Mouse (Mus musculus) T-helper 17 cell (primary cell): ENCODE data around the gene Ahcy.
"Not testable (repeated sequence)": the region's sequence is repeated elsewhere in the genome, so short reads cannot be mapped to it uniquely, and the experiment has no call there.

ENCODE experiments used
- in situ Hi-C, 2 experiments: fragments of 300-600 bp; cut with MboI, MseI; formaldehyde crosslinking; loops; 1 replicate in 1 of 2; 2 replicates in 1 of 2; pipeline ENCODE4 v1.15.1; 2025; ENCODE audit warnings: high pct_unique_total_duplicates in 2 of 2

Ahcy gene

DNA sequence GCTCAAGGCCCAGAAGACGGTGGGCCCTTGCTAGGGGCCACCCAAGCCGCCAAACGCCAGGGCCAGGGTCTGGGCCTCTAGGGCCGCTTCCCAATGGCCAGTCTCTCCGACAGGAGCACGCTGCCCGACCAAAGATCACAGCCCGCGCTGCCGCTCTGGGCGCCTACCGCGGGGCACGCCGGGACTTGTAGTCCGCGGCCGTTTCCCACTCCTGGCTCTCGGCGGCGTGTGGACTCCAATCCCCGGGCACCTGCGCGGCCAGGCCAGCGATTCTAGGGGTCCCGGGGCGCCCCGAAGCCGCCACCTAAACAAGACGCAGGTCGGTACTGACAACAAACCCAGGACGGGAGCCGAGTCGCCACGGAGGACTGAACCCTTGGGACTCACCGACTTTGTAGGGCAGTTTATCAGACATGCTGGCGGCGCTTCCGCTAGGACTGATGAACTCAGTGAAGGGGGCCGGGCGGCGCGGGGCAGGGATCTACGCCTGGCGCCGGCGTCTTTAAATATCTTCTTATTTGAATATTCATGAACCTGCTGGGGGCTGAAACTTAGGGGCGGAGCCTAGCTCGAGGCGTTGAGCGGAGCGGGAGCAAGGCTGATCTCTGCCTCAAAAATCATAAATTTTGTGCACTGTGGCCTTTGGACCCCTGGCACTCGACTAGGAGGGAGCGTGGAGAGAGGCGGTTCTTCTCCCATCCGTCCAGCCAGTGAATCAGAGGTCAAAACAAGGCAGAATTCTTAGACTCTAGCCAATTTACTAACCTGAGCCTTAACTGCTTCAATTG is at the start of gene Ahcy:
TSS of gene Ahcy (minus strand) at position 520 of the 788 bp plus-strand sequence.
- in situ Hi-C loops, result loop anchor here in 1 of 2 experiments (10.0 kb wide), 2 partner anchors 339 to 1119 kb away; no protein-coding TSS in a partner anchor

DNA sequence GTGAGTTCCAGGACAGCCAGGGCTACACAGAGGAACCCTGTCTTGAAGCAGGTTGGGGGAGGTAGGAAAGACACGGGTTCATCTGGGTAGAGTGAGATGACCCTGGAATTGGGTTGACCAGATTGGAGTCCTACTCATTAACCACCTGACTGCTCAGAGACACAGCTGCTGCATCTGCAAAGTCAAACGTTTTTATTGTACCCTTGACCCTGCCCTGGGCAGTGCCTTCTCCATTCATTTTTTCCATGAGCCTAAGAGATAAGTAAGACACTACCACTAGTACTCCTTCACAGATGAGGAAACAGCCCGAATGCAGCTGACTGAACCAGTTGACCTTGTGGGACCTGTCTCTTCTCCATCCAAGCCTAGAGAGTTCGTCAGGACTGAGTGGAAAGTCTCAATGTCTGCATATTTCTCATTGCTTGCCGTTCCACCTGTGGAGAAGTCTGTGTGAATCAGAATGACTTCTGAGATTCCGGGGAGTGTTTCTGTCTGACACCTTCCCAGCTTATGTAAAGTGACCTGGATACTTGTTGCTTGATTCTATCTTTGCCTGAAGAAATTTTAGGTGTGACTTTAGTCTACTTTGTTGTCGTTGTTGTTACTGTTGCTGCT is 41.0 kb upstream of the Ahcy start:
- in situ Hi-C loops, result no loop called here

DNA sequence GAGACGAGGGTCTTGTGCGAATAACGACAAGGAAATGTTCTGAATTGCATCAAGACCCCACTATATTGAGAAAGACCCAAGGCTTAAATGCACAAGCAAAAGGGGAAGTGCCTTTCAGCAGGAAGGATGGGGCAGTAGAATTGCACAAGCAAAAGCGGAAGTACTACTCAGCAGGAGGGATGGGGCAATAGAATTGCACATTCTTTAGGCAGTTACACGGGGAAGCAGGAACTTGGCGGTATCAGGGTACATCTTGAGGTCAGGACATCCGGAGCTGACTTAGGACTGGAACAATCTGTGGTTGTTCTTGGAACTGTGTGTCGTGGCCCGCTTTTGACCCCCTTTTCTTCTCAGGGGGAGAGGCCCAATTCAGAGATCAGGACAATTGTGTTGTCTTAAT is 33.0 kb upstream of the Ahcy start:
- in situ Hi-C loops, result not testable (repeated sequence)

DNA sequence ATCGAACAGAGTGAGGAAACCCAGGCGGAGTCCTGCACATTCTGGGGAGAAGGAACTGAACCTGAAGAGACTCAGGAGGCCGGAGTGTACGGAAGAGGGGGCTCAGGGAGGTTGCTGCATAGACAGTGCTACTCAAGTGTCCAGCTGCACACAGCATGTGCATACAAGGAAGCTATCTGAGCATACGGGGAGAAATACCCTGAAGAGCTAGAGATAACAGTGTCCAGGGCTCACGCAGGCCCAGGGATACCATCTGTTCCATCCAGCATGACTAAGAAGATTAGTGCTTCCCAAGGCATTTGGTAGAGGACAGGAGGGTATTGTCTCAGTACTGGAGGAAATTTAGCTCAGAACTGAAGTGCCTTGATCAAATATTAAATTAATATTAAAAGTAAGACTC is 29.3 kb upstream of the Ahcy start:
- in situ Hi-C loops, result no loop called here

DNA sequence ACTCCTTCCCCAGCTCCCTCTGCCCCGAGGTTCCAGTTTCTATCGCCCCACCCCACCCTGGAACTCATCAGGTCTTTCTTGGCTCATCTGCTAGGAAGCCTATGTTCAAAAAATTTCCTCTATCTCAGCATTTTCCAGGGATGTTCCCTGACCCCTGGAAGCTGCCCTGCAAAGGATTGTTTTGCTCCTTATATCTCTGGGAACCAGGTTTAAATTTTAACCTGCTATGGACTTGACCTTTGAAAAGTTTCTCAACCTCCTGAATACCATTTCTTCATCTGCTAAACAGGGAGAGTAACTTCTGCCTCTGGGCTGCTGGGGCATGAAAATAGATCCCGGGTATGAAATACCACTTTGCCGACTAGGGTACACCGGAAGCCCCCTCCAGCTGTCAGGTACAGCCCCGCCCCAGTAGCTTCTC is 27.5 kb upstream of the Ahcy start:
- in situ Hi-C loops, result no loop called here

DNA sequence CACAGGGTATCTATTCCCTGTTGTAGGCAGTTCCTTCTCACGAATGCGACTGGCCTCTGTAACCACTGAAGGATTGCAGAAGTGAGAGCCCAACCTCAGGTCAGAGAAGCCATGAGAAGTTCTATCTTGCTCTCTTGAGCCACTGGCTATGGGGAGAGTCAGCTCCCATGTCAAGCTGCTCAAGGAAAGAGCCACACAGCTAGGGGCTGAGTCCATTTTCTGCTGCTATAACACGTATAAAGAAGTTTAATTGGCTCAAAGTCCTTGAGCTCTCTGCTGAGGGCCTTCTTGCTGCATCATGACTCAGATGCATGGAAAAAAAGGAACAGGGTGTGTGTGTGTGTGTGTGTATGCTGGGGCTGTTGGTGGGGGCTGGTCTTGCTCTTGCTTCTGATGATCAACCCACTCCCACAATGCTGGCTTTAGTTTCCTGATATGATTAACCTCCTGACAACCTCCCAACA is 26.5 kb upstream of the Ahcy start:
- in situ Hi-C loops, result no loop called here

DNA sequence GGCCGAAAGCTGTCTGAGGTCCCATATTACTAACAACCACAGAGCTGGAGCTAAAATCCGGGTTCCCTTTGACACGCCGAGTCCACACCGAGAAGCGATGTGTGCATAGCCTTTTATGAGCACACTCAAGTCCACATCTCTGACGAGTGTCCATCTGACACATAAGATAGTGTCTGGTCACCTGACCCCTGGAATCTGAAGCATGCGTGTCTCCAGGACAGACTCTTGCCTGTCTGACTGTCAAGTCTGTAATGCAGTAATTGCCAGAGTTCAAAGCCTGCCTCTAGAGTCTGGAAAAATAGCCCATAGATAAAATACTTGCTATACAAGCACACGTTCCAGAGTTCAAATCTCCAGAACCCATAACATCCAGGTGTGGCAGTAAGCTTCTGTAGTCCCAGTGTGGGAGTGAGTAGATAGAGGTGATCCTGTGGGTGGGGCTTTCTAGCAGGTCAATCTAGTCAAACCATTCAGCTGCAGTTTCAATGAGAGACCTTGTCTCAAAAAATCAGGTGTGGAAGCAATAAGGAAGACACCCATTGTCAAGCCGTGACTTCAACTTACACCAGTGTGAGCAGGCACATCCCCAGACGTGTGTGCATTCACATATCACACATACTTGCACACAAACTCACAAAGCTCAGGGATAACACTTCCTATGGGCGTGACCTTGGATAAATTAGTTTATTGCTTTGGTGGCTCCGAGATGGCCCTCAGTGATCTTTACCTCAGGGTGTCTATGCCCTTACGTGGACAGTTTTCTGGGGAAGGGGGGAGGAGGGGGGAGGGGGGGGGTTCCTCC is 25.9 kb upstream of the Ahcy start:
- in situ Hi-C loops, result no loop called here

DNA sequence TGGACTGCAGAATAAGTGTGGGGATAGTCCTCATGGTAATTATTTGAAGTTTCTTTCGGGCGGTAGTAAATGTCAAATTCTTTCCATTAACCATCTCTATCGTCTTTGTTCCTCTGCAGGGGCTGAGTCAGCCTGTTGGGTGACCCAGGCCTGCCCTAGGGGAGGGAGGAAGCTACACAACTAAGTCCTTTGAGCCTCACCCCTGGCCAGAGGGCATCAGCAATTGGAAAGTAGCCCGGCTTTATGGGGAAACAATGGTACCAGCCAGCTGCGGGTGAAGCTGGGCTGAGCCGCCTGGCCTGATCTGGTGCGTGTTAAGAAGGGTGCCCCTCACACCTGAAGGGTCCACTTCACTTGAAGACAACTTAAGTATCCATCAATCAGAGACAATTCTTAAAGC is 25.1 kb upstream of the Ahcy start:
- in situ Hi-C loops, result no loop called here

DNA sequence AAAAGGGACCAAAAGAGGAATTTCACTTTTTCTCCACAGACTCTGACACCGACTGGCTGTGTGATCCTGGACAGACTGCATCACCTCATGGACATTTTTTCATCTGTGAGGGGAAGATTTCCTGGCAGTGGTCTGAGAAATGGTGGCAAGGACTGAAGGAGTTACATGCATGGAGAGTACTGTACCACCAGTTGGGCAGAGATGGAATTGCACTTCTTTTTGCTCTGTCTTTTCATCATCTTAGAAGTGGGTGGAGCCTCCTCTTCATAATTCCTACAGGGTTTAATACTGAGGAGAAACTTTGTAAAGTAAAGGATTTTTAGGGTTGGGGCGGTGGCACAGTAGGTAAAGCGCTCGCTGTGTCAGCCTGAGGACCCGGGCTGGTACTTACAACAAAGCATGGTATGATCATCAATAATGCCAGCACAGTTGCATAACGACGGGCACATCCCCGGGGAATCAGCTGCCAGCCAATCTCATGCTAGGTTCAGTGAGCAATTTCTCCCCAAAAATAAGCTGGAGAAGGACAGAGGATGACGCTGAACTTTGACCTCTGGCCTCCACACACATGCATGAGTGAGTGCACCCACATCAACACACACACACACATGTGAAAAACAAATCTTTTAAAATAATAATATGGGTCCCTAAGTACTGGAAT is 24.6 kb upstream of the Ahcy start:
- in situ Hi-C loops, result no loop called here

DNA sequence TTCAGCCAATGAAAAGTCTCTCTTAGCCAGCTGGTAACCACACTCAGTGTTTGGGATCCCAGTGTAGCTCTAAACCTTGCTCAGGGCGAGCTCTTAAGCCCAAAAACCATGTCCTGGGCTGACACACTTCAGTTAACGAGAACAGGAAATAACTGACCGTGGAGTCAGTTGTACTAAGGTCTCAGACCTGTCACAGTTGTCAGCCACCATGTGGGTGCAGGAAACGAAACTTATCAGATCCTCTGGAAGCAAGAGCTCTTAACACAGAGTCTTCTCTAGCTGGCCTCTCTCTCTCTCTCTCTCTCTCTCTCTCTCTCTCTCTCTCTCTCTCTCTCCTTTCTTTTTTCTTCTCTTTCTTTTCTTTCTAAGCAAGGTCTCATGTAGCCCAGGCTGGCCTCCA is 19.1 kb upstream of the Ahcy start:
- in situ Hi-C loops, result no loop called here

DNA sequence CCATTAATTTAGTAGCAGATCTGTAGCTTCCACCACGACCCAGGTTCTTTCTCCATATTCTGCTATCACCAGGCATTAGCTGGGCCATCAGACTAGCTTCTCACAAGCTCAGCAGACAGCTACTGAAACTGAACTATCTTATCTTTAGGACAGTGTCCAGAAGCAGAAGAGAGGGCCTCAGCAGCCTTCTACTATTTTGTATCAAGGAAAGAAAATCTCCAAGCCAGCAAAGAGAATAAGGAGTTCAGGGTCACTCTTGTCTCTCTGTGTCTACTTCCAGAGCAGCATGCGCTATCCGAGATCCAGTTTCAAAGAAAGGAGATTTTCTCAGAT is 17.4 kb upstream of the Ahcy start:
- in situ Hi-C loops, result no loop called here

DNA sequence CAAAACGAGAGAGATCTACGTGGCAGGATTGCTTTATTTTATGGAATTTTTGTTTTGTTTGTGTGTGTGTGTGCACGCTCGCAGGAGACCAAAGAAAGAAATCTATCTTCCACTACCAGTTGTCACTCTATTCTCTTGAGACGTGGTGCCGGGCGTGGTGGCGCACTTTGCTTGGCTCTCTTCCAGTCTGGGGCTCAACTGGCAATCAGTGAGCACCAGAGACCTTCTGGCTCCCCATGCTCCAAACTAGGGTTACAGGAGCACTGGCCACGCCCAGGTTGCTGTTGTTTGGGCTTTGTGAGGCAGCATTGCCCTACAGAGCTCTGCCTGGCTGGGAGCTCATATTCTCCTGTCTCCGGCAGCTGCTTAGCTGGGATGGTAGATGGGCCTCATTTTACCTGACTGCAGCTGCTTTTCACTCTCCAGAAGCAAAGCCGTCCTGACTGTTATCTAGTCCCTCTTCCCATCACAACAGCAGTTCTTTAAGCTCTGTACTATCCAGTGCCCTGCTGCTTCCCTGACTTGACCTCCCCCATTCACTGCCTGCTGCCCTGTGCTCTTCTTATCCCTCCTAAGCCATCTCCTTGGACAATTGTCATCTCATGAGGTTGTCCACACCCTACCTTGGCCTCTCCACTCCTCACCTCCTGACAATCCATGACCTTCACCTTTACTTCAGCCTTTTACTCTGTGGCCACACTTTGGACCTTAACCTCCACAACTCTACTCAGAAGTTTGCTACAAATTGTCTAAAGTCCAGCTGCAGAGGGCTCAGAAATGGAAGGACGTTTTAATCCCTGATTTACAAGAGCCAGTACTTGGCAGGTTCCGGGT is 16.8 kb upstream of the Ahcy start:
- in situ Hi-C loops, result no loop called here

DNA sequence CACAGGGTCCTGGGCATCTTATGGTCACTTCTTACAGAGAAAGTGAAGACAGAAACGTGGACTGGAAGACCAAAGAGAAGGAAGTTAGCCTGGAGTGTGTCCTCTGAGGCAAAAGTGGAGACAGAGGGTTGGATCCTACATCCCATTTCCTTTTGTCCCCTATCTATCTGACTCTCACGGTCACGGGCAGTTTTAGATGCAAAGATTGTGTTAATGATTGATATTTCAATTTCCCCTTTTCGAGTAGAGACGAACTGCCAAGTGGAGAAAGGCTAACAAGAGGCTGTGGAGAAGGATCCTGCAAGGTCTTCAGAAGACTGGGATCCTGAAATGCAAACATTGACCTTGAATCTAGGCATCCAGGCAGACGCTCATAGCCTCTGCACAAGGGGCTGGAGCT is 14.0 kb upstream of the Ahcy start:
- in situ Hi-C loops, result no loop called here

DNA sequence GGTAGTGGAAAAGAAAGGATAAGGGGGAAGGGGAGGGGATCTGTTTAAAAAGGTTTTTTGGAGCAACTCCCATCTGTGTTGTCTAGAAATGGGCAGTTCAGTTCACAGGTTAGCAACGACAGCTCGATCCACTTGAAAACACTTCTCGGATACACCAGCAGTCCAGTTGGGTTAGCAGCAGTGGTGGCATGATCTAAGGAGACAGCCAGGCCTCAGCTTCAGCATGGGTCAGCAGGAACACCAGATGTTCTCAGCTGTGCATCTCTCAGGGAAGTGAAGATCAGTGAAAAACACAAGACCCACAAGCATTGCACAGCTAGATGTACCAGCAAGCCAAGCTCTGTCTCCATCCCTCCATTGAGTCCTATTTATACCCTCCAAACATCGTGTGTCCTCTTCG is 12.0 kb upstream of the Ahcy start:
- in situ Hi-C loops, result no loop called here

DNA sequence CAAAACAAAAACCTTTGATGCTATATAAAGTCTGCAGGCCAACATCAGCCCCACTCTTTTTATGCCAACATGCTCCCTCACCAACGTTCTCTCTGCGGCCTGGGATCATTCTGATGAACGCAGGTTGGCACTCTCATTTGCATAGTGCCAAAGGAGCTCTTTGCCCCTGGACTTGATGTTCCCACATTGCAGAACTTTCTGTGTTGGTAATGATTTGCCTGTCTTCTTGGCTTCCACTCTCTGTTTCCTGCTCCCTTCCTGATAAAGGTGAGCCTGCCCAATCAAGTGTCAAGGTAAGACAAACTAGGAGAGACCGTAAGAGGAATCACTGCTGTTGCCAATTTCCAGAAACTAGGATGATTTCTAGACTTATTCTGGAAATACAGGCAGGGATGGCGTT is 10.2 kb upstream of the Ahcy start:
- in situ Hi-C loops, result loop anchor here in 1 of 2 experiments (5.0 kb wide), 1 partner anchor 88 kb away; no protein-coding TSS in a partner anchor

DNA sequence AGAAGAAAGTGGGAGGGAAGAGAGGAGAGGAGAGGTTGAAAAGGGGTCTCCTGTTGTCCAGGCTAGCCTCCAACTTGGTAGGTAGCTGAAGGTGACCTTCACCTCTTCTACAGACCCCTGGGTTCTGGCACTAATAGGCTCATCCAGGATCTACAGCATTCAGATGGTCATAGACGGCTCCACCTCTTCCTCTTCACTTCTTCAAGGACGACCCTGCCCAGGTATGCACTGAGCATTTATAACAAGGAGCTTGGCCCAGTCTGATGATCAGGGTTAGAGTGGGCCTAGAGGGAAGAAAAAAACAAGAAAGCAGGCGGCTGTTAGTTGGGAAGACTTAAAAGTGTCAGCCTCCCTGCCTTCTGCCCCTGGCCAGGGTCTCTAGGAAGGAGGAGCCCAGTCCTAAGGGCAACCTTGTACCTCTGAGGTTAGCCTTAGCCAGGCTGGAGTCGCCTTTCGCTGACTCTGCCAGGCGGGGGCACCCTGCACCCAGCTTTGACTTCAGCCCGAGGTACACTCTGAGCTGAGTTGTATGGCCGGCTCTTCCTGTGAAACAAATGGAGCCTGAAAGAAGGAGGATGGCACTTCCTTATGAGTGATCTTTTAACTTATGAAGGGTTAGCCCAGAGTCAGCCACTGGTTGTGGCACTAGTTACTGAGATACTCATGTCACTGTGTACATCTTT is 8.0 kb upstream of the Ahcy start:
- in situ Hi-C loops, result loop anchor here in 1 of 2 experiments (5.0 kb wide), 1 partner anchor 90 kb away; no protein-coding TSS in a partner anchor

DNA sequence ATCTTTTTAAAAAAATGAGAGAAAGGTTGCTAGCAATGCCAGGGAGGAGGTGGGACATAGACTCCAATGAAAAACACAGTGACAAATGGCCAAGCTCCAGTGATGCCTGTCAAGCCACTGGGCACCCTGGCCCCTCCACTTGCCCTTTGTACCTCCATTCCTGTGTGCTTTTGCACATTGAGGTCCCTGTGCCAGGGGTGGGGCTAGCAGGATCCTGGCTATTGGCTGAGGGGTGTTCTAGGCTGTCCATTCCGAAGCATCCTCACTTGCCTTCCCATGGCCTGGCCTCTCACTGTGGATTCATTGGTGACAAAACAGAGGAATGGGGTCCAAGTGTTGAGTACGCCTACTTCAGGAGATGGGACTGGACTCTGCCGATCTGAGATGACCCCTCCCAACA is 6.8 kb upstream of the Ahcy start:
- in situ Hi-C loops, result loop anchor here in 1 of 2 experiments (5.0 kb wide), 1 partner anchor 91 kb away; no protein-coding TSS in a partner anchor

DNA sequence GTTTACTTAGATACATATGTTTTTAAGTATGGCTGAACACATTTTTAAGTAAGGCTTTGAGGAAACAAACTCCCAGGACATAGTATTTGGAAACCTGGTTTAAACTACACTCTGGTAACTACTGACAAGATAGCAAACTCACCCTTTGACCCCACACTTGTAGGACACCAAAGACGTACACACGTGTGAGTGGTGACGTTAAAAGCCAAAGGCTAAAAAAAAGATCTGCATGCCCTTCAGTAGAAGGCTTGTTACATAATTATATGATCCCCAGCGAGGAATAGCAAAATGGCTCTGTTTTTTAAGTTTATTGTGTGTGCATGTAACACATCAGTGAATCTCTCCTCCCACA is 5.9 kb upstream of the Ahcy start:
- in situ Hi-C loops, result loop anchor here in 1 of 2 experiments (5.0 kb wide), 1 partner anchor 92 kb away; no protein-coding TSS in a partner anchor

DNA sequence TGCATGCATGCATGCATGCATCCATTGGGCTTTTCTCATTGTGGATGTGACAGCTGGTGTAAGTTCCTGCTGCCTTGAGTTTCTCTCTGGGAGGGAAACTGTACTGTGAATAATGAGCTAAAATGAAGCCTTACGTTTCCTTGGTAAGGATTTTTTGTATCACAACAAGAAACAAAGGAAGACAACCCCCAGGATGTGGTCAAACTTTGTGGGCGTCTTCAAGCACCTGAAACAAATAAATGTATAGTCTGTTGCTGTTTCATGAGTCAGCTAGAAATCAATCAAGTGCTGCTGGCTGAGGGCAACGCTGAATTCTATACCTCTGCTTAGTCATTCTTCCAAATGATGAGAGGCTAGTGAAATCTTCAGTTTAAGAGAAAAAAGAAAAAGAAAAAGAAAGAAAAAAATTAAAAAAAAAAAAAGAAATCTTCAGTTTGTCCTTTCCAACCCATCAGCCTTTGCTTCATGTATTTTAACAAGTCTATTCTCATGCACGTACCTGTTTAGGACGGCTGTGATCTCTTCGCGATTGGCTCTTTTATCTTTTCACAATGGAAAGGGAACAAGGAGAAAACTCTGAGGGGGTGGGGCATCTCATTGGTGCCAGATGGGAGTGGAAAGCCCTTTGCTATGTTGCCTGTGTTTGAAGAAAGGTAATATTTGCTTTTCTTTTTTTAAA is 5.3 kb upstream of the Ahcy start:
- in situ Hi-C loops, result loop anchor here (5.0 to 10.0 kb wide), 3 partner anchors 93 to 1125 kb away; no protein-coding TSS in a partner anchor
